Mouse (Mus musculus) duodenum, adult 2 months (tissue): ENCODE data around the gene Cenpm. TPM values are rescaled to one million over a fixed set of nuclear protein-coding genes. Genes with fewer than 3 reads are reported as not detected.

ENCODE experiments used
- polyA plus RNA-seq: library from polyadenylated mRNA; depleted of rRNA; stranded (reverse); fragments of >200 nt; gene quantifications from 2 replicates; pipeline ENCODE4 v1.2.3, GENCODE M21; 2012; ENCODE audit warnings: low replicate concordance; rRNA removed

Cenpm gene
- 11.1 and 14.1 TPM in 2 replicates for polyA plus RNA-seq

DNA sequence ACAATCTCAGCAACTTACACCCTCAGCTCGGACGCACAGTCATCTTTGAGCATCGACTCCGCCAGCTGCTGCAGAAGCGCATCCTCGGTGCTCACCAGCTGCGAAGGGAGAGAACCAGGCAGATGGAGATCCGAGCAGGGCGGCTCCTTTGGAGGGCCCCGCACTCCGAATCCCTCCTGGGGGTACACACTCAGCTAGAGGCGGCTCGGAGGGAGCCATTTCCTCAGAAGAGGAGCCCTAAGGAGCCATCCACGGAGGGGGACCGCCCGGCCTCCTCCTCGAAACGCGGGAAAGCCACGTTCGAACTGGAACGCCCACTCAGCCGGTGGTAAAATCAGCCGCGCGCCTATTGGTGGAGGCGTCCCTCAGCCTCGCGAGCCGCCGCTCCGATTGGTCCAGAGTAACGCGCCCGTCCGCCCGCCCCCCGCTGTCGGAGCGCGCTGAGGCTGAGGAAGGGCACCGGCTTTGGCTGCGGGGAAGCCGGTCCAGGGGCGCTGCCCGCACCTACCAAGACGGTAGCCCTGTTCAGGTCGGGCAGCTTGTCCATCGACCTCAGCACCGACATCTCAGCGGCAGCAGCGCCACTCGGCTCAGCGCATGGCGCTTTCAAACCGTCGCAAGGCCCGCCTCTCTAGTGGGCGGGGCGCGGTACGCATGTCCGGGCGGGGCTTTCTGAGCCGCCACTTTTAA, at the start of gene Cenpm:
Gene Cenpm (minus strand): TSS at position 634 of the 690 bp plus-strand sequence.

DNA sequence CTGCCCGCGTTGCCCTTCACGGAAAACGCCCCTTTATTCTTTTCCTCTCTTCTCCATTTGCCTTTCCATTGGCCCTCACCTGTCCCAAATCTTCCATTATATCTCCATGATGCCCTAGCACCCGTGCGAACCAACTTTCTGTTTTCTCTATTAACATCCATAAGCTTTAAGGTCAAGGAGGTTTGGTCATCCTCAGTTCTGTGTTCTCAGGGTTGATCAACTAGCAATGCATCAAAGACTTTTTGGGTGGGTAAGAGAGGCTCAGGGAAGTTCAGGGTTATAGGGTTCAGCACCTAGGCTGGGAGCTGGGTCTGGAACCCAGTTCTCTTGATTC, 30.0 kb upstream of the Cenpm start, which contains the start of gene Sept3:
Gene Sept3 (plus strand): TSS at position 301 of the 334 bp plus-strand sequence.

GRCm38 (mm10) chr15:82252097-82252496, 7.5 kb upstream of the Cenpm start, which contains the start of gene 1500009C09Rik:
1500009C09Rik (plus strand) TSS chr15:82252397.

GRCm38 (mm10) chr15:82223657-82224601, 20.6 kb downstream of the Cenpm start, which contains the start of gene Tnfrsf13c:
Tnfrsf13c (minus strand) TSS chr15:82224369.

DNA sequence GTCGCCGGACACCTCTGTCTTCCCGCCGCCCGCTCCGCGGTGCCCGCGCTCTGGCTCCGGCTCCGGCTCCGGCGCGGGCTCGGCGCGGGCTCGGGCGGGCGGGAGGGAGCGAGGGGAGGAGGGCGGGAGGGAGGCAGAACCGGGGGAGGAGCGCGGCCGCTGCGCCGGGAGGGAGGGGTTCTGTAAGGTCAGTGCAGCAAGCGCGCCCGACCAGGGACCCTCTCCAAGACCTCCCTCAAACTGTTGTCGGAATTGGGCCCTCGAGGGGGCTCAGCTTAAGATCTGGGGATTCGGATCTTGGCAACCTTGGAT, 31.8 kb downstream of the Cenpm start, which contains the start of gene Shisa8:
Gene Shisa8 (minus strand): TSS at position 64 of the 312 bp plus-strand sequence.

Other genes starting within 250 kb of the Cenpm start
- gene Desi1, start 210.9 kb downstream of the Cenpm start, polyA plus RNA-seq = 40.6 and 43.7 TPM in 2 replicates
- gene Snu13, start 197.2 kb downstream of the Cenpm start, polyA plus RNA-seq = 21.0 and 49.7 TPM in 2 replicates
- gene 4930407I10Rik, start 185.6 kb downstream of the Cenpm start, polyA plus RNA-seq = not detected in 2 replicates
- 0.07 TPM in 1 of 2 replicates, not detected in the other for gene Mei1, start 174.8 kb downstream of the Cenpm start, polyA plus RNA-seq
- 6.0 and 14.3 TPM in 2 replicates for gene Ccdc134, start 116.8 kb downstream of the Cenpm start, polyA plus RNA-seq
- gene Srebf2, start 97.6 kb downstream of the Cenpm start, polyA plus RNA-seq = 145 and 243 TPM in 2 replicates
- gene Shisa8, start 31.9 kb downstream of the Cenpm start, polyA plus RNA-seq = 0.23 and 2.7 TPM in 2 replicates
- 1.4 and 7.1 TPM in 2 replicates for gene Tnfrsf13c, start 20.4 kb downstream of the Cenpm start, polyA plus RNA-seq
- 0.14 and 0.22 TPM in 2 replicates for gene 1500009C09Rik, start 7.6 kb upstream of the Cenpm start, polyA plus RNA-seq
- 0.14 and 0.89 TPM in 2 replicates for gene Sept3, start 30.1 kb upstream of the Cenpm start, polyA plus RNA-seq
- not detected in 2 replicates for gene Wbp2nl, start 54.2 kb upstream of the Cenpm start, polyA plus RNA-seq
- 167 and 184 TPM in 2 replicates for gene Naga, start 94.2 kb upstream of the Cenpm start, polyA plus RNA-seq
- gene Pheta2, start 94.2 kb upstream of the Cenpm start, polyA plus RNA-seq = 0.23 and 0.47 TPM in 2 replicates
- gene Smdt1, start 94.2 kb upstream of the Cenpm start, polyA plus RNA-seq = 197 and 404 TPM in 2 replicates
- 166 and 221 TPM in 2 replicates for gene Ndufa6, start 109.6 kb upstream of the Cenpm start, polyA plus RNA-seq
- gene Cyp2d22, start 135.5 kb upstream of the Cenpm start, polyA plus RNA-seq = 39.8 and 90.5 TPM in 2 replicates
- gene Cyp2d11, start 149.3 kb upstream of the Cenpm start, polyA plus RNA-seq = not detected in 2 replicates
- 3.5 TPM in 1 of 2 replicates, not detected in the other for gene Cyp2d10, start 162.4 kb upstream of the Cenpm start, polyA plus RNA-seq
- 0.82 TPM in 1 of 2 replicates, not detected in the other for gene Cyp2d9, start 188.7 kb upstream of the Cenpm start, polyA plus RNA-seq